Mouse (Mus musculus): ENCODE data around the gene Zbtb7a. TPM values are rescaled to one million over a fixed set of nuclear protein-coding genes. Genes with fewer than 3 reads are reported as not detected.

Gene Zbtb7a
- 10 to 100 TPM; 23.3 to 25.9 TPM for total RNA-seq (2021)
- long read RNA-seq, experiment 1, full-length matches to known transcripts: 5 of 46 reads
- long read RNA-seq, experiment 1, partial matches to known transcripts: 1 of 46 reads
- long read RNA-seq, experiment 1, other reads (novel, unspliced or antisense): 40 of 46 reads
- long read RNA-seq, experiment 2, full-length matches to known transcripts: 6 of 45 reads
- long read RNA-seq, experiment 2, partial matches to known transcripts: 1 of 45 reads
- long read RNA-seq, experiment 2, other reads (novel, unspliced or antisense): 38 of 45 reads

- H3K27ac ChIP-seq: peak within 1 kb of the TSS; percentile 99
- intact Hi-C loops (cut with DNase I): loop anchor here (5.0 kb wide), 1 partner anchor 42 kb away; the partner anchor contains the start of gene Eef2
- peak; percentile 60 for DNase-seq
- TF ChIP-seq CTCF (IDR thresholded peaks at IDR 0.05): no peak
- H3K4me3 ChIP-seq: peak within 1 kb of the TSS; percentile 86
Observed at GRCm38 (mm10) chr10:81134966-81135681, at the start of gene Zbtb7a. Gene Zbtb7a (plus strand): TSS chr10:81135220.

GRCm38 (mm10) chr10:81087021-81087420 lies 48.0 kb upstream of the Zbtb7a start:
- DNase-seq: no peak
- intact Hi-C loops (cut with DNase I): loop anchor here (2.0 to 10.0 kb wide), 2 partner anchors 88 to 162 kb away; no protein-coding TSS in a partner anchor
- H3K27ac ChIP-seq: no peak overlapping the region
- TF ChIP-seq CTCF (IDR thresholded peaks at IDR 0.05): peak; percentile 58
- H3K4me3 ChIP-seq: no peak overlapping the region

- DNase-seq: no peak
- Histone ChIP-seq H3K27ac (no peak overlapping the region), H3K4me3 (no peak overlapping the region)
- intact Hi-C loops (cut with DNase I): loop anchor here (10.0 kb wide), 1 partner anchor 164 kb away; no protein-coding TSS in a partner anchor
- TF ChIP-seq CTCF (IDR thresholded peaks at IDR 0.05): no peak
Observed at GRCm38 (mm10) chr10:81089216-81089615, 45.8 kb upstream of the Zbtb7a start.

GRCm38 (mm10) chr10:81090621-81091020 lies 44.4 kb upstream of the Zbtb7a start:
- no peak for DNase-seq
- TF ChIP-seq CTCF (IDR thresholded peaks at IDR 0.05): no peak
- Histone ChIP-seq H3K4me3 (no peak overlapping the region), H3K27ac (no peak overlapping the region)
- intact Hi-C loops (cut with DNase I): no loop called here

GRCm38 (mm10) chr10:81092465-81093250 lies 42.4 kb upstream of the Zbtb7a start:
- TF ChIP-seq CTCF (IDR thresholded peaks at IDR 0.05): no peak

GRCm38 (mm10) chr10:81094931-81095678 lies 39.9 kb upstream of the Zbtb7a start:
- H3K27ac ChIP-seq: no peak overlapping the region
- intact Hi-C loops (cut with DNase I): no loop called here
- H3K4me3 ChIP-seq: no peak overlapping the region
- no peak for DNase-seq
- TF ChIP-seq CTCF (IDR thresholded peaks at IDR 0.05): no peak

More at GRCm38 (mm10) chr10:81092465-81093250, 42.4 kb upstream of the Zbtb7a start:
- intact Hi-C loops (cut with DNase I): no loop called here
- DNase-seq: peak; percentile 51
- Histone ChIP-seq H3K27ac (no peak overlapping the region), H3K4me3 (no peak overlapping the region)

- peak; percentile 99 for DNase-seq
- no peak for TF ChIP-seq CTCF (IDR thresholded peaks at IDR 0.05)
- H3K27ac ChIP-seq: peak within 1 kb of the TSS; percentile 98
- H3K4me3 ChIP-seq: peak within 1 kb of the TSS; percentile 100
- intact Hi-C loops (cut with DNase I): no loop called here
Observed at GRCm38 (mm10) chr10:81105565-81106112, 29.4 kb upstream of the Zbtb7a start, which contains the start of gene Map2k2. Gene Map2k2 (plus strand): TSS chr10:81105915.

GRCm38 (mm10) chr10:81106113-81106721 lies 28.8 kb upstream of the Zbtb7a start:
- Histone ChIP-seq H3K27ac (peak overlapping the region; percentile 98), H3K4me3 (peak overlapping the region; percentile 100)
- DNase-seq: peak; percentile 90
- TF ChIP-seq CTCF (IDR thresholded peaks at IDR 0.05): peak; percentile 29; the same call in 1 of the 2 replicates
- intact Hi-C loops (cut with DNase I): no loop called here

GRCm38 (mm10) chr10:81112946-81113345 lies 22.1 kb upstream of the Zbtb7a start:
- no peak overlapping the region for H3K4me3 ChIP-seq
- TF ChIP-seq CTCF (IDR thresholded peaks at IDR 0.05): no peak
- no peak for DNase-seq
- intact Hi-C loops (cut with DNase I): no loop called here
- no peak overlapping the region for H3K27ac ChIP-seq

- Histone ChIP-seq H3K4me3 (no peak overlapping the region; the same call in 1 of the 2 replicates), H3K27ac (peak overlapping the region; percentile 57)
- no peak for TF ChIP-seq CTCF (IDR thresholded peaks at IDR 0.05)
- DNase-seq: peak; percentile 71
- intact Hi-C loops (cut with DNase I): no loop called here
Observed at GRCm38 (mm10) chr10:81119625-81120024, 15.4 kb upstream of the Zbtb7a start.

GRCm38 (mm10) chr10:81120650-81121049 lies 14.4 kb upstream of the Zbtb7a start:
- Histone ChIP-seq H3K4me3 (no peak overlapping the region), H3K27ac (peak overlapping the region; percentile 57; the same call in 1 of the 2 replicates)
- no peak for TF ChIP-seq CTCF (IDR thresholded peaks at IDR 0.05)
- intact Hi-C loops (cut with DNase I): no loop called here
- DNase-seq: peak; percentile 66

Data from gastrocnemius, adult 2 months (tissue).